Mouse (Mus musculus): Measurements from ENCODE around the gene Zcchc2. TPM values are rescaled to one million over a fixed set of nuclear protein-coding genes. Genes with fewer than 3 reads are reported as not detected.

Zcchc2 gene
- polyA plus RNA-seq, 2 experiments = 2.8 to 12.1 TPM

GRCm38 (mm10) chr1:105995966-105996365 lies 5.8 kb downstream of the Zcchc2 start:
- Histone ChIP-seq H3K4me3 (replicated peaks; ENCODE audit: low read length) (no peak overlapping the region), H3K9ac (ENCODE audit: low read depth, low read length, severe bottlenecking) (no peak overlapping the region), H3K27ac (replicated peaks; ENCODE audit: low read depth, low read length) (no peak overlapping the region), H3K27me3 (ENCODE audit: control insufficient read depth, insufficient read depth, low read length) (no peaks in the 10 kb centered on the region), H3K4me1 (ENCODE audit: control insufficient read depth, insufficient read depth, low read length) (peaks cover 25% of the 10 kb centered on the region), H3K9me3 (ENCODE audit: control insufficient read depth, low read length) (no peaks in the 10 kb centered on the region), H3K4me2 (replicated peaks; ENCODE audit: low read depth, low read length, severe bottlenecking) (no peak overlapping the region), H3K36me3 (ENCODE audit: control insufficient read depth, insufficient read depth, low read length) (no peaks in the 10 kb centered on the region)
- no peak for TF ChIP-seq POLR2A (IDR thresholded peaks at IDR 0.05; ENCODE audit: borderline replicate concordance, extremely low read depth, insufficient read depth, insufficient read length)
- DNase-seq (ENCODE audit: low spot score) = no peak
- 48% methylated on average over 2 of the region's 2 CpGs for WGBS
- no peak for ATAC-seq (ENCODE audit: low FRiP score, low read depth)

- H3K27me3 ChIP-seq (ENCODE audit: control insufficient read depth, insufficient read depth, low read length) = no peaks in the 10 kb centered on the region
- H3K4me1 ChIP-seq (ENCODE audit: control insufficient read depth, insufficient read depth, low read length) = peaks cover 17% of the 10 kb centered on the region
- WGBS = 53% methylated on average over 3 of the region's 3 CpGs
- no peak for TF ChIP-seq POLR2A (IDR thresholded peaks at IDR 0.05; ENCODE audit: borderline replicate concordance, extremely low read depth, insufficient read depth, insufficient read length)
- no peak overlapping the region for H3K4me3 ChIP-seq (replicated peaks; ENCODE audit: low read length)
- no peak overlapping the region for H3K27ac ChIP-seq (replicated peaks; ENCODE audit: low read depth, low read length)
- H3K9ac ChIP-seq (ENCODE audit: low read depth, low read length, severe bottlenecking) = no peak overlapping the region
- no peaks in the 10 kb centered on the region for H3K36me3 ChIP-seq (ENCODE audit: control insufficient read depth, insufficient read depth, low read length)
- ATAC-seq (ENCODE audit: low FRiP score, low read depth) (no peak), DNase-seq (ENCODE audit: low spot score) (no peak)
- H3K4me2 ChIP-seq (replicated peaks; ENCODE audit: low read depth, low read length, severe bottlenecking) = no peak overlapping the region
- no peaks in the 10 kb centered on the region for H3K9me3 ChIP-seq (ENCODE audit: control insufficient read depth, low read length)
These were observed 7.1 kb downstream of the Zcchc2 start for GRCm38 (mm10) chr1:105997282-105997681.

GRCm38 (mm10) chr1:105999802-106000201 lies 9.6 kb downstream of the Zcchc2 start:
- Histone ChIP-seq H3K36me3 (ENCODE audit: control insufficient read depth, insufficient read depth, low read length) (peaks cover 11% of the 10 kb centered on the region), H3K9ac (ENCODE audit: low read depth, low read length, severe bottlenecking) (no peak overlapping the region), H3K9me3 (ENCODE audit: control insufficient read depth, low read length) (no peaks in the 10 kb centered on the region), H3K27ac (replicated peaks; ENCODE audit: low read depth, low read length) (no peak overlapping the region), H3K4me1 (ENCODE audit: control insufficient read depth, insufficient read depth, low read length) (peaks cover 4% of the 10 kb centered on the region; the same call in 1 of the 2 replicates), H3K4me3 (replicated peaks; ENCODE audit: low read length) (no peak overlapping the region), H3K4me2 (replicated peaks; ENCODE audit: low read depth, low read length, severe bottlenecking) (no peak overlapping the region), H3K27me3 (ENCODE audit: control insufficient read depth, insufficient read depth, low read length) (no peaks in the 10 kb centered on the region)
- WGBS = 86% methylated on average over 2 of the region's 2 CpGs
- TF ChIP-seq POLR2A (IDR thresholded peaks at IDR 0.05; ENCODE audit: borderline replicate concordance, extremely low read depth, insufficient read depth, insufficient read length) = no peak
- ATAC-seq (ENCODE audit: low FRiP score, low read depth) (no peak), DNase-seq (ENCODE audit: low spot score) (no peak)

GRCm38 (mm10) chr1:106007581-106007980 lies 17.4 kb downstream of the Zcchc2 start:
- no peak overlapping the region for H3K4me2 ChIP-seq (replicated peaks; ENCODE audit: low read depth, low read length, severe bottlenecking)
- H3K9me3 ChIP-seq (ENCODE audit: control insufficient read depth, low read length) = no peaks in the 10 kb centered on the region
- H3K4me3 ChIP-seq (replicated peaks; ENCODE audit: low read length) = no peak overlapping the region
- H3K4me1 ChIP-seq (ENCODE audit: control insufficient read depth, insufficient read depth, low read length) = no peaks in the 10 kb centered on the region
- H3K27ac ChIP-seq (replicated peaks; ENCODE audit: low read depth, low read length) = no peak overlapping the region
- 80% methylated on average over 1 of the region's 1 CpGs for WGBS
- no peak for ATAC-seq (ENCODE audit: low FRiP score, low read depth)
- no peak for TF ChIP-seq POLR2A (IDR thresholded peaks at IDR 0.05; ENCODE audit: borderline replicate concordance, extremely low read depth, insufficient read depth, insufficient read length)
- H3K27me3 ChIP-seq (ENCODE audit: control insufficient read depth, insufficient read depth, low read length) = no peaks in the 10 kb centered on the region
- H3K36me3 ChIP-seq (ENCODE audit: control insufficient read depth, insufficient read depth, low read length) = peaks cover 32% of the 10 kb centered on the region
- H3K9ac ChIP-seq (ENCODE audit: low read depth, low read length, severe bottlenecking) = no peak overlapping the region
- no peak for DNase-seq (ENCODE audit: low spot score)

- Histone ChIP-seq H3K27ac (replicated peaks; ENCODE audit: low read depth, low read length) (no peak overlapping the region), H3K9me3 (ENCODE audit: control insufficient read depth, low read length) (no peaks in the 10 kb centered on the region), H3K4me2 (replicated peaks; ENCODE audit: low read depth, low read length, severe bottlenecking) (no peak overlapping the region), H3K36me3 (ENCODE audit: control insufficient read depth, insufficient read depth, low read length) (peaks cover 14% of the 10 kb centered on the region), H3K27me3 (ENCODE audit: control insufficient read depth, insufficient read depth, low read length) (no peaks in the 10 kb centered on the region), H3K4me1 (ENCODE audit: control insufficient read depth, insufficient read depth, low read length) (no peaks in the 10 kb centered on the region), H3K4me3 (replicated peaks; ENCODE audit: low read length) (no peak overlapping the region), H3K9ac (ENCODE audit: low read depth, low read length, severe bottlenecking) (no peak overlapping the region)
- WGBS = 88% methylated on average over 7 of the region's 7 CpGs
- DNase-seq (ENCODE audit: low spot score) (no peak), ATAC-seq (ENCODE audit: low FRiP score, low read depth) (no peak)
- TF ChIP-seq POLR2A (IDR thresholded peaks at IDR 0.05; ENCODE audit: borderline replicate concordance, extremely low read depth, insufficient read depth, insufficient read length) = no peak
These were observed 20.9 kb downstream of the Zcchc2 start for GRCm38 (mm10) chr1:106011097-106011496.

- WGBS = 94% methylated on average over 2 of the region's 2 CpGs
- Histone ChIP-seq H3K4me1 (ENCODE audit: control insufficient read depth, insufficient read depth, low read length) (no peaks in the 10 kb centered on the region), H3K9ac (ENCODE audit: low read depth, low read length, severe bottlenecking) (no peak overlapping the region), H3K4me3 (replicated peaks; ENCODE audit: low read length) (no peak overlapping the region), H3K27ac (replicated peaks; ENCODE audit: low read depth, low read length) (no peak overlapping the region), H3K27me3 (ENCODE audit: control insufficient read depth, insufficient read depth, low read length) (no peaks in the 10 kb centered on the region), H3K36me3 (ENCODE audit: control insufficient read depth, insufficient read depth, low read length) (peaks cover 17% of the 10 kb centered on the region), H3K9me3 (ENCODE audit: control insufficient read depth, low read length) (no peaks in the 10 kb centered on the region), H3K4me2 (replicated peaks; ENCODE audit: low read depth, low read length, severe bottlenecking) (no peak overlapping the region)
- ATAC-seq (ENCODE audit: low FRiP score, low read depth) (no peak), DNase-seq (ENCODE audit: low spot score) (no peak)
- no peak for TF ChIP-seq POLR2A (IDR thresholded peaks at IDR 0.05; ENCODE audit: borderline replicate concordance, extremely low read depth, insufficient read depth, insufficient read length)
These were observed 23.6 kb downstream of the Zcchc2 start for GRCm38 (mm10) chr1:106013759-106014158.
